Mouse (Mus musculus): Measurements from ENCODE around the gene Ift140.

GRCm38 (mm10) chr17:25138803-25139202 lies 122.9 kb downstream of the Ift140 start:
- TF ChIP-seq GATA1 (IDR thresholded peaks at IDR 0.05; ENCODE audit: low read length): no peak
- no peak for TF ChIP-seq TAL1 (IDR thresholded peaks at IDR 0.05; ENCODE audit: low read length)
